Mouse (Mus musculus) C2C12 (cell line): ENCODE data around the gene Snrpf. TPM values are rescaled to one million over a fixed set of nuclear protein-coding genes. Genes with fewer than 3 reads are reported as not detected.
"Not testable (repeated sequence)": the region's sequence is repeated elsewhere in the genome, so short reads cannot be mapped to it uniquely, and the experiment has no call there.

Experiments
- H3K27me3 ChIP-seq: one replicate; pipeline ENCODE4 v1.6.1; 2011; ENCODE audit not compliant: control insufficient read depth, insufficient read depth, insufficient read length
- H3K36me3 ChIP-seq: one replicate; pipeline ENCODE4 v1.6.1; 2011; ENCODE audit not compliant: control insufficient read depth, insufficient read depth
- H3K4me3 ChIP-seq: one replicate; pipeline ENCODE4 v1.5.1; 2011; ENCODE audit warnings: mild to moderate bottlenecking, control low read depth; ENCODE audit not compliant: poor library complexity, insufficient read depth, severe bottlenecking
- H3K79me2 ChIP-seq: one replicate; pipeline ENCODE4 v1.6.1; 2011; ENCODE audit not compliant: control insufficient read depth, insufficient read depth
- H3K79me3 ChIP-seq: one replicate; pipeline ENCODE4 v1.6.1; 2011; ENCODE audit warnings: low read depth, control low read depth
- H3ac ChIP-seq: one replicate; pipeline ENCODE3; 2011; ENCODE audit warnings: low read depth; ENCODE audit not compliant: control insufficient read depth, insufficient read length
- CEBPB ChIP-seq: IDR thresholded peaks from one replicate; pipeline ENCODE4 v1.6.1; 2011; ENCODE audit warnings: low read depth, mild to moderate bottlenecking, control low read depth, moderate library complexity
- CTCF ChIP-seq: IDR thresholded peaks from one replicate; pipeline ENCODE4 v1.5.1; 2011; ENCODE audit not compliant: control insufficient read depth, insufficient read depth, insufficient read length
- FOSL1 ChIP-seq: IDR thresholded peaks from one replicate; pipeline ENCODE4 v1.8.0; 2011; ENCODE audit warnings: mild to moderate bottlenecking, low read length; ENCODE audit not compliant: poor library complexity, insufficient read depth, severe bottlenecking
- MAX ChIP-seq: IDR thresholded peaks from one replicate; pipeline ENCODE4 v1.6.1; 2011; ENCODE audit warnings: mild to moderate bottlenecking, control low read depth
- MYOD1 ChIP-seq: IDR thresholded peaks from one replicate; pipeline ENCODE4 v1.6.1; 2011; ENCODE audit warnings: low read depth; ENCODE audit not compliant: control insufficient read depth, insufficient read length
- MYOG ChIP-seq: IDR thresholded peaks from one replicate; pipeline ENCODE4 v1.6.1; 2011; ENCODE audit not compliant: control insufficient read depth, insufficient read length; ENCODE audit errors: extremely low read depth
- USF1 ChIP-seq: IDR thresholded peaks from one replicate; pipeline ENCODE4 v1.6.1; 2011; ENCODE audit warnings: low read depth, mild to moderate bottlenecking, control low read depth, moderate library complexity
- polyA plus RNA-seq: library from polyadenylated mRNA; unstranded; fragments of >200 nt; fragmentation: generic; extraction: Trizol; gene quantifications from one replicate; pipeline ENCODE4 v1.2.1, GENCODE M21; 2012; ENCODE audit warnings: missing spikeins

Snrpf gene
- polyA plus RNA-seq, 1 experiment: 258 TPM

DNA sequence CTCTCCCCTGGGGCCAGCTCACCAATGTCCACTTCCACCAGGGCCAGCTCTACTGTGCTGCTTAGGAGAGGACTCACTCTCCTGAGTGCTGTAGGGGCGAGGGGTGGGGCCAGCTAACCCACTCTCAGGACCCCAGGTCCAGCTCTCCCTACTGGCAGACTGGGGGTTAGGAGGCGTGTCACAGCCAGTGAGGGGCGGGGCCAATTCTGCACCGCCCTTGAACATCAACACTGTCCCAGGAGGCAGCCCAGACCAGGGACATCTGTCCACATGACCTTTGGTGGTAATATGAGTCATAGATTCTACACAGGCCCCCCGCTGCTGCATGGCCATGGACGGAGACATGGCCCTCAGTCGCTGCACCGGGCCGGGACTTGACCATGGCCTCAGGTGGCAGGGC lies 29.7 kb downstream of the Snrpf start:
- Histone ChIP-seq H3K79me3 (no peaks in the 10 kb centered on the region), H3K79me2 (no peaks in the 10 kb centered on the region), H3ac (no peak overlapping the region), H3K36me3 (no peaks in the 10 kb centered on the region), H3K27me3 (no peaks in the 10 kb centered on the region), H3K4me3 (no peak overlapping the region)
- TF ChIP-seq USF1: no peak
- no peak for TF ChIP-seq MYOG
- TF ChIP-seq FOSL1: no peak
- TF ChIP-seq MAX: no peak
- TF ChIP-seq CEBPB: no peak
- TF ChIP-seq CTCF: no peak

DNA sequence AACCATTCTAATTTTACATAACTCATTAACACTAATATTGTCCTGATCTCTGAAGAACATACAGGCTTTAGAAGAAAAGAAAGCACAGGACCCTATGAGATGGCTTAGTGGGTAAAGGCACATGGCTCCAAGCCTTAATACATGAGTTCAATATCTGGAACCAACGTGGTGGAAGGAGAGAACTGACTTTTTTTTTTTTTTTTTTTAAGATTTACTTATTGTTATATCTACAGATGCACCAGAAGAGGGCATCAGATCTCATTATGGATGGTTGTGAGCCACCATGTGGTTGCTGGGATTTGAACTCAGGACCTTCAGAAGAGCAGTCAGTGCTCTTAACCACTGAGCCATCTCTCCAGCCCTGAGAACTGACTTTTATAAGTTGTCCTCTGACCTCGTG lies 31.5 kb downstream of the Snrpf start:
- H3K36me3 ChIP-seq, H3K79me2 ChIP-seq, H3K27me3 ChIP-seq: not testable (repeated sequence)

DNA sequence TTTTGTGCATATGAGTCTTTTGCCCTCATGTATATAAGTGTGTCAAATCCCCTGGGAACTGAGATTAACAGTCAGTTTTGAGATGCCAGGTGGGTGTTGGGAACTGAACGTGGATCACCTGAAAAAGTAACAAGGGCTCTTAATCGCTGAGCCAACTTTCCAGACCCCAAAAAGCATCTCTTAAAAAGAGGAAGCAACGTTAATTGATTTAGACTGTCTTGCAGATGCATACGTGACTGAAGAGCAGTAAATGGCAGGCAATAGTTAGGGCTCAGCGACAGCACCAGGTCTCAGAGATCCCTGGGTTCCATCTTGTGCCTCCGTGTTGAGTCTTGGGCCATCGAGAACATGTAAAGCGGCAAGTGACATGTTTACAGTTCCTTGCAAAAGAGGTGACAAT lies 36.9 kb downstream of the Snrpf start:
- Histone ChIP-seq H3K27me3 (no peaks in the 10 kb centered on the region), H3K79me2 (no peaks in the 10 kb centered on the region), H3ac (no peak overlapping the region), H3K4me3 (no peak overlapping the region), H3K36me3 (no peaks in the 10 kb centered on the region), H3K79me3 (no peaks in the 10 kb centered on the region)
- TF ChIP-seq MYOG: no peak
- TF ChIP-seq USF1: no peak
- no peak for TF ChIP-seq CTCF
- TF ChIP-seq CEBPB: no peak
- no peak for TF ChIP-seq MYOD1
- TF ChIP-seq MAX: no peak
- TF ChIP-seq FOSL1: no peak

More for the DNA sequence above, 31.5 kb downstream of the Snrpf start:
- H3K79me3 ChIP-seq, H3ac ChIP-seq, H3K4me3 ChIP-seq: not testable (repeated sequence)

DNA sequence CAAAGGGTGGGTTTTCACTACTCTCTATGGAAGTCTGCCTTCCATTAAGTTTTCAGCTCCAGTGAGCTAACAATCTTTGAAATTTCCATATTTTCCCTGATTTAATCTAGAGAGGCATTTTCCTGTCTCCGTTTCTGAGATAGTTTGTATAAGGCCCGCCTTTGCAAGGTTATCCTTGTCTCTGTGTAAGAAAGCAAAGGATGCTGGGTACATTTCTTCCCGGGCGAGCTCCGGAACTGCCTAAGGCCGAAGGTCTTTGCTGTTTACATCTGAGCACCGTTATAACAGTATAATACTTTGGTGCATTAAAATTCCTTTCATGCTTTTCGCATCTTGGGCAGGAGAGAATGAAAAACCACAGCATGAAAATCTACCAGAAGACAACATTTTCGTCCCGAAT lies 39.7 kb downstream of the Snrpf start:
- Histone ChIP-seq H3K79me2 (no peaks in the 10 kb centered on the region), H3ac (no peak overlapping the region), H3K4me3 (no peak overlapping the region), H3K36me3 (no peaks in the 10 kb centered on the region), H3K27me3 (no peaks in the 10 kb centered on the region), H3K79me3 (no peaks in the 10 kb centered on the region)
- no peak for TF ChIP-seq CEBPB
- TF ChIP-seq USF1: no peak
- TF ChIP-seq MYOD1: no peak
- no peak for TF ChIP-seq MAX
- no peak for TF ChIP-seq CTCF
- TF ChIP-seq FOSL1: no peak
- TF ChIP-seq MYOG: no peak

DNA sequence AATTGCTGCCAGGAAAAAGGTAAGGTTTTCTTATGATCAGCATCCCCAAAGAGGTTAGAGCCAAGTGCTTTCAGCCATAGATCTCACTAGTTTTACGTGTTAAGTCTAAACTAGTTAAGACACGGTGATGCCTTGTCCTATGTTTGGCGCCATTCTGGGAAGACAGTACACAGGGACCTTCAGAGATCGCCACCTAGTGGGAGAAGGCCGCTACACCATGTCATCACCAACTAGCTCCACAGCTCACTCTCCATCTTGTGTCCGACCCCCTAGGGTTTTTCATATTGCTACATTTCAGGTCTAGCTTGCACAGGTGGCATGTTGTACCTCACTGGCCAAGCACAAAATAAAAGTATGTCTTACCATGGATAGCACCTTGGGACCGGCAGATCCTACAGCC lies 40.5 kb downstream of the Snrpf start:
- Histone ChIP-seq H3K4me3 (no peak overlapping the region), H3K36me3 (no peaks in the 10 kb centered on the region), H3ac (no peak overlapping the region), H3K79me2 (no peaks in the 10 kb centered on the region), H3K27me3 (no peaks in the 10 kb centered on the region), H3K79me3 (no peaks in the 10 kb centered on the region)
- no peak for TF ChIP-seq CEBPB
- peak; percentile 12 for TF ChIP-seq CTCF
- TF ChIP-seq MAX: no peak
- TF ChIP-seq MYOD1: no peak

DNA sequence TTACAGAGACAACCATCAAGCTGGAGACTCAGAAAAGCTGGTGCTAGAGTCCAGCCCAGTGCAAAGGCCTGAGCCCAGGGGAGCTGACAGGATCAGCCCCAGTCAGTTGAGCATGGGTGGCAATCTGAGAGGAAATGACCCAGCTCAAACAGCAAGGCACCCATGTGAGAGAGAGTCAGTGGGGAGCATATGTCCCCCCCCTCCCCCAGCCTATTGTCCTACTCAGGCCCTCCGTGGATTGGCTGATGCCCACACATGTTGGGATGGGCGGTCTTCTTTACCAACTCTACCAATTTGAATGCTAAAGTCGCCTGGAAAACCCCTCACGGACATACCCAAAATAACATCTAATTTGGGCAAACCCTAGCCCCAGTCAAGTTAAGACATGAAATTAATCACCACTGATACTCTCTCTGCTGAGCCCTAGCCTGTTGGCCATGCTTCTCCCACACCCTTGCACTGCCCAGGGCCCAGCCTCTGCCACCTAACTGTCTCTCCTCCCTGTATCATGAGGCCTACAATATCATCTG lies 41.7 kb downstream of the Snrpf start:
- Histone ChIP-seq H3ac (no peak overlapping the region), H3K36me3 (no peaks in the 10 kb centered on the region), H3K79me3 (no peaks in the 10 kb centered on the region), H3K4me3 (no peak overlapping the region), H3K79me2 (no peaks in the 10 kb centered on the region), H3K27me3 (no peaks in the 10 kb centered on the region)
- TF ChIP-seq FOSL1 (no peak), MYOD1 (no peak), MYOG (no peak), CTCF (no peak), CEBPB (no peak), USF1 (no peak), MAX (no peak)
